Mouse (Mus musculus) MEL (cell line): ENCODE measurements around the gene Spem2. TPM values are rescaled to one million over a fixed set of nuclear protein-coding genes. Genes with fewer than 3 reads are reported as not detected.
A peak's percentile ranks its signal among the peaks of the same experiment; 100 is the strongest.

Experiments used
- DNase-seq: peaks from one replicate; pipeline ENCODE4 v3.0.0; 2011; ENCODE audit warnings: low read depth, low spot score
- H3K27ac ChIP-seq: 2 replicates; pipeline ENCODE4 v1.5.1; 2012; ENCODE audit warnings: low read depth, mild to moderate bottlenecking, control low read depth, low read length, moderate library complexity; ENCODE audit not compliant: control insufficient read depth
- H3K27me3 ChIP-seq, 2 experiments: fragments of 150-350 bp in 1 of 2; sonication (generic) in 1 of 2; 2 replicates each; pipeline ENCODE4 v1.6.1; 2012; ENCODE audit warnings: low read length in 2 of 2, mild to moderate bottlenecking in 2 of 2, improper control_type of control experiment in 1 of 2, moderate library complexity in 1 of 2; ENCODE audit not compliant: insufficient read depth in 2 of 2, control insufficient read depth in 1 of 2
- H3K36me3 ChIP-seq, 2 experiments: 2 replicates each; pipeline ENCODE4 v1.6.1; 2012 to 2014; ENCODE audit warnings: low read length in 2 of 2, improper control_type of control experiment in 1 of 2, inconsistent platforms in 1 of 2, mild to moderate bottlenecking in 1 of 2; ENCODE audit not compliant: insufficient read depth in 2 of 2, control insufficient read depth in 1 of 2
- H3K4me1 ChIP-seq, 2 experiments: fragments of 150-350 bp in 1 of 2; sonication (generic) in 1 of 2; 2 replicates each; pipeline ENCODE4 v1.6.1; 2012; ENCODE audit warnings: low read length in 2 of 2, improper control_type of control experiment in 1 of 2, mild to moderate bottlenecking in 1 of 2; ENCODE audit not compliant: insufficient read depth in 2 of 2, control insufficient read depth in 1 of 2
- H3K4me3 ChIP-seq, 2 experiments: fragments of 150-350 bp in 1 of 2; sonication (generic) in 1 of 2; 2 replicates each; pipeline ENCODE4 v1.5.1; 2012; ENCODE audit warnings: low read depth in 2 of 2, low read length in 2 of 2, mild to moderate bottlenecking in 2 of 2, moderate library complexity in 2 of 2, control low read depth in 1 of 2, improper control_type of control experiment in 1 of 2; ENCODE audit not compliant: control insufficient read depth in 1 of 2, insufficient read depth in 1 of 2
- H3K79me2 ChIP-seq: 2 replicates; pipeline ENCODE4 v1.6.1; 2012; ENCODE audit warnings: mild to moderate bottlenecking, low read length, moderate library complexity; ENCODE audit not compliant: control insufficient read depth, poor library complexity, insufficient read depth
- H3K9ac ChIP-seq: 2 replicates; pipeline ENCODE4 v1.6.1; 2012; ENCODE audit warnings: low read depth, mild to moderate bottlenecking, control low read depth, low read length, moderate library complexity; ENCODE audit not compliant: control insufficient read depth, poor library complexity, severe bottlenecking
- H3K9me3 ChIP-seq: fragments of 150-350 bp; sonication (generic); replicated peaks from 2 replicates; pipeline ENCODE4 v1.6.1; 2012; ENCODE audit warnings: mild to moderate bottlenecking, low read length, improper control_type of control experiment, moderate library complexity; ENCODE audit not compliant: insufficient read depth
- CHD1 ChIP-seq: IDR thresholded peaks from 2 replicates; pipeline ENCODE4 v1.6.1; 2012; ENCODE audit warnings: low read depth, mild to moderate bottlenecking, inconsistent platforms, low read length, improper control_type of control experiment
- CTCF ChIP-seq, 3 experiments: IDR thresholded peaks in 2 of 3; conservative IDR thresholded peaks in 1 of 3; 2 replicates each; pipeline ENCODE4 v1.5.1; 2011 to 2012; ENCODE audit warnings: low read length in 3 of 3, low read depth in 2 of 3, mild to moderate bottlenecking in 2 of 3, improper control_type of control experiment in 1 of 3, inconsistent platforms in 1 of 3, mixed read lengths in 1 of 3, moderate library complexity in 1 of 3; ENCODE audit not compliant: control insufficient read depth in 1 of 3, insufficient read depth in 1 of 3, poor library complexity in 1 of 3, severe bottlenecking in 1 of 3
- E2F4 ChIP-seq: IDR thresholded peaks from 2 replicates; pipeline ENCODE4 v1.6.1; 2011; ENCODE audit warnings: low read depth, low read length, improper control_type of control experiment, borderline replicate concordance
- ELF1 ChIP-seq: IDR thresholded peaks from 2 replicates; pipeline ENCODE4 v1.6.1; 2014; ENCODE audit warnings: low read depth, mild to moderate bottlenecking, inconsistent platforms, low read length, improper control_type of control experiment, moderate library complexity
- EP300 ChIP-seq, 2 experiments: IDR thresholded peaks; 2 replicates each; pipeline ENCODE4 v1.6.1; 2011; ENCODE audit warnings: improper control_type of control experiment in 2 of 2, low read length in 2 of 2, low read depth in 1 of 2, mild to moderate bottlenecking in 1 of 2
- GATA1 ChIP-seq: IDR thresholded peaks from 2 replicates; pipeline ENCODE4 v1.6.1; 2011; ENCODE audit warnings: low read depth, low read length, improper control_type of control experiment
- HCFC1 ChIP-seq: IDR thresholded peaks from 2 replicates; pipeline ENCODE4 v1.6.1; 2012; ENCODE audit warnings: low read depth, mild to moderate bottlenecking, inconsistent platforms, low read length, improper control_type of control experiment, moderate library complexity
- KAT2A ChIP-seq: conservative IDR thresholded peaks from 2 replicates; pipeline ENCODE4 v1.6.1; 2012; ENCODE audit warnings: low read depth, low read length, improper control_type of control experiment, inconsistent platforms
- MAFK ChIP-seq: IDR thresholded peaks from 2 replicates; pipeline ENCODE4 v1.6.1; 2011; ENCODE audit warnings: low read depth, mild to moderate bottlenecking, low read length, improper control_type of control experiment, borderline replicate concordance
- MAX ChIP-seq: IDR thresholded peaks from 2 replicates; pipeline ENCODE4 v1.6.1; 2011; ENCODE audit warnings: low read length, improper control_type of control experiment
- MAZ ChIP-seq: IDR thresholded peaks from 2 replicates; pipeline ENCODE4 v1.6.1; 2012; ENCODE audit warnings: low read depth, mild to moderate bottlenecking, inconsistent platforms, low read length, improper control_type of control experiment
- MEF2A ChIP-seq: IDR thresholded peaks from 2 replicates; pipeline ENCODE4 v1.6.1; 2014; ENCODE audit warnings: low read depth, mild to moderate bottlenecking, inconsistent platforms, low read length, improper control_type of control experiment; ENCODE audit not compliant: poor library complexity, insufficient replicate concordance, severe bottlenecking; ENCODE audit errors: extremely low read depth
- MXI1 ChIP-seq: IDR thresholded peaks from 2 replicates; pipeline ENCODE4 v1.6.1; 2011; ENCODE audit warnings: mild to moderate bottlenecking, low read depth, low read length, improper control_type of control experiment
- MYB ChIP-seq: IDR thresholded peaks from 2 replicates; pipeline ENCODE4 v1.6.1; 2011; ENCODE audit warnings: mild to moderate bottlenecking, low read depth, low read length, improper control_type of control experiment
- NELFE ChIP-seq: IDR thresholded peaks from 2 replicates; pipeline ENCODE4 v1.6.1; 2011; ENCODE audit warnings: low read depth, low read length, improper control_type of control experiment
- NRF1 ChIP-seq: IDR thresholded peaks from 2 replicates; pipeline ENCODE4 v1.6.1; 2014; ENCODE audit warnings: low read depth, mild to moderate bottlenecking, inconsistent platforms, low read length, improper control_type of control experiment, moderate library complexity; ENCODE audit not compliant: poor library complexity, insufficient read depth, severe bottlenecking
- POLR2AphosphoS2 ChIP-seq: IDR thresholded peaks from 2 replicates; pipeline ENCODE4 v1.6.1; 2011; ENCODE audit warnings: low read length, improper control_type of control experiment
- POLR2AphosphoS5 ChIP-seq: IDR thresholded peaks from 2 replicates; pipeline ENCODE4 v1.6.1; 2012; ENCODE audit warnings: low read depth, borderline replicate concordance, mild to moderate bottlenecking, inconsistent platforms, low read length, moderate library complexity, mixed read lengths
- RAD21 ChIP-seq: IDR thresholded peaks from 2 replicates; pipeline ENCODE4 v1.6.1; 2011; ENCODE audit warnings: mild to moderate bottlenecking, low read depth, low read length, improper control_type of control experiment
- RCOR1 ChIP-seq: IDR thresholded peaks from 2 replicates; pipeline ENCODE4 v1.6.1; 2012; ENCODE audit warnings: low read depth, mild to moderate bottlenecking, inconsistent platforms, low read length, improper control_type of control experiment
- TAL1 ChIP-seq: IDR thresholded peaks from 2 replicates; pipeline ENCODE4 v1.6.1; 2012; ENCODE audit warnings: mild to moderate bottlenecking, inconsistent platforms, low read length, moderate library complexity, mixed read lengths
- TBP ChIP-seq: IDR thresholded peaks from 2 replicates; pipeline ENCODE4 v1.8.0; 2011; ENCODE audit warnings: low read depth, low read length, improper control_type of control experiment
- USF1 ChIP-seq: IDR thresholded peaks from 2 replicates; pipeline ENCODE4 v1.6.1; 2014; ENCODE audit warnings: low read depth, mild to moderate bottlenecking, inconsistent platforms, low read length, improper control_type of control experiment, moderate library complexity
- USF2 ChIP-seq, 2 experiments: IDR thresholded peaks; 2 replicates each; pipeline ENCODE4 v1.6.1; 2011 to 2012; ENCODE audit warnings: improper control_type of control experiment in 2 of 2, low read length in 2 of 2, borderline replicate concordance in 1 of 2, inconsistent platforms in 1 of 2, low read depth in 1 of 2, mild to moderate bottlenecking in 1 of 2; ENCODE audit not compliant: insufficient read depth in 1 of 2
- ZC3H11A ChIP-seq: IDR thresholded peaks from 2 replicates; pipeline ENCODE4 v1.6.1; 2012; ENCODE audit warnings: low read depth, mild to moderate bottlenecking, inconsistent platforms, low read length, improper control_type of control experiment
- ZKSCAN1 ChIP-seq: IDR thresholded peaks from 2 replicates; pipeline ENCODE4 v1.6.1; 2012; ENCODE audit warnings: low read depth, mild to moderate bottlenecking, inconsistent platforms, low read length, improper control_type of control experiment, moderate library complexity
- ZNF384 ChIP-seq: IDR thresholded peaks from 2 replicates; pipeline ENCODE4 v1.6.1; 2012; ENCODE audit warnings: low read depth, mild to moderate bottlenecking, inconsistent platforms, low read length, improper control_type of control experiment
- polyA plus RNA-seq, 2 experiments: library from polyadenylated mRNA; stranded (reverse) in 1 of 2; unstranded in 1 of 2; fragments of >175 nt in 1 of 2; fragments of >200 nt in 1 of 2; gene quantifications; 2 replicates each; pipeline versions ENCODE4 v1.2.1 to v1.2.4; 2012; ENCODE audit warnings: low replicate concordance in 2 of 2, low read depth in 1 of 2; ENCODE audit not compliant: insufficient read length in 2 of 2, insufficient read depth in 1 of 2, missing spikeins in 1 of 2
- total RNA-seq: library from RNA; depleted of rRNA; stranded (reverse); fragments of 300-350 nt; gene quantifications from 2 replicates; pipeline ENCODE4 v1.2.3, GENCODE M21; 2012

Gene Spem2
- total and polyA plus RNA-seq, 3 experiments, result not detected

DNA sequence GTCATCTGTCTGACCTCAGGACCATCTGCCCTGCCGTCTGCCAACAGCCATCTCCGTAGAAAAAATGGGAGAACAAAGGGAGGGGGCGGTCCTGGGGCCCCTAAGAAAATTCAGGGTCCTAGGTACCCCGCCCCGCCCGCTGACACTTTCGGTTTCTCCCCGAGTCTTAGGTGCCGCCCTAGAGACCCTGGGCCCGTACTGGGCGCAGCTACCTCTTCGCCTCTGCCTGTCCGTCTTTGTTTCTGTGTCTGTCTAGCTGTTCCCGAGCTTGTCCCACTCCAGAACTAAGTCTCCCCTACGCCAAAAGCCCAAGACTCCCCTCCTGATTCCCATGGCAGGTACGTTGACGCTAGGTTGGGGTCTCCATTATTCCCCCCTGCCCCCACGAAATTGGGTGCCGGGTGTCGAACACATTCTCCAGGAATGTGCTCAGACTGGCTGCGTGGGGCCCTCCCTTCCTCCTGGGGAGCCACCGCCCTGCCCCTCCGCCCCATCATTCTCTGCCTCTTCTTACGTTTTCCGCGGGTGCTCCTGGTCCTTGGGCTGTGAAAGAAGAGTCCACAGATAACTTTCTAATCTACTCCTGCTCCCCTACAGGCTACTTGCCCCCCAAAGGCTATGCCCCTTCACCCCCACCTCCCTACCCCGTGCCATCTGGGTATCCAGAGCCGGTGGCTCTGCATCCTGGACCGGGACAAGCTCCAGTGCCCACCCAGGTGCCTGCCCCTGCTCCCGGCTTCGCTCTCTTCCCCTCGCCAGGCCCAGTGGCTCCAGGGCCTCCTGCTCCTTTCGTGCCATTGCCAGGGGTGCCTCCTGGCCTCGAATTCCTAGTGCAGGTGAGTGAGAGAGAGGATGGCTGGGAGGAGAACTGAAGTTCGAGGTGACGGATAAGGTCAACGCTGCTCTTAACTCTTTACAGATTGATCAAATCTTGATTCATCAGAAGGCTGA lies 28.7 kb upstream of the Spem2 start:
- no peaks in the 10 kb centered on the region for H3K9me3 ChIP-seq
- H3K4me3 ChIP-seq, result peak overlapping the region; percentile 60 to 86
- DNase-seq, result peak; percentile 83
- peaks cover 0 to 2% of the 10 kb centered on the region in 2 experiments; a peak in 1 of 4 replicates for H3K36me3 ChIP-seq
- H3K27me3 ChIP-seq, result no peaks in the 10 kb centered on the region
- H3K27ac ChIP-seq, result peak overlapping the region; percentile 53
- peak overlapping the region; percentile 79 for H3K9ac ChIP-seq
- 0 out of 2 replicates have a peak, but pooled peaks have one; percentile 24 for TF ChIP-seq NRF1
- TF ChIP-seq MAFK, result no peak
- H3K79me2 ChIP-seq, result peaks cover 3% of the 10 kb centered on the region; the same call in 1 of the 2 replicates
- H3K4me1 ChIP-seq, result peaks cover 4 to 14% of the 10 kb centered on the region in 2 experiments; a peak in 2 of 4 replicates

DNA sequence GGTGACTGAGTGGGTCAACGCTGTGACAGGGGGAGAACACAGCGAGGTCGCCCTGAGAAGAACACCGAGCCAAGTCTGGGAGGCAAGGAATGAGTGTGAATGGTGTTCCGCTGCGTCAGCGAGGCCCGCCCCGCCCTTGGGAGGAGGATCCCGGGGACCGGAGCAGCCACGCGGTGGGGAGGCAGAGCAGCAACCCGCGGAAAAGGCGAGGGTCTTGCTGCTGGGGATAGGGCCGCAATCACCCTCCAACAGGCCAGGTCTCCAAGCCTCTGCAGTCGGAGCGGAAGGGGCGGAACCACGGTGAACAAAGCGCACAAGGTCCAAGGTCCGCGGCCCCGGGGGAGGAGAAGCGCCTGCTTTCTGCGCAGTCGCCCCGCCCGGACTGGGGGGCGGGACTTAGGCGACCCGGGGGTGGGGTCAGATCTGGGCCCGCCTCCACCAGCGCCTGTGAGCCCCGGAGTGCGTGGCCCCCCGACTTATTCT lies 28.0 kb upstream of the Spem2 start, which contains the start of gene Plscr3:
Gene Plscr3, plus strand, starts transcription at position 179 of the 483 bp plus-strand sequence.
- Histone ChIP-seq H3K27ac (peak within 1 kb of the TSS; percentile 78), H3K4me1 (peaks cover 4 to 14% of the 10 kb centered on the region in 2 experiments; a peak in 2 of 4 replicates), H3K4me3 (peak within 1 kb of the TSS; percentile 60 to 86), H3K79me2 (peaks cover 3% of the 10 kb centered on the region; the same call in 1 of the 2 replicates), H3K9me3 (no peaks in the 10 kb centered on the region), H3K27me3 (no peaks in the 10 kb centered on the region), H3K36me3 (peaks cover 0 to 2% of the 10 kb centered on the region in 2 experiments; a peak in 1 of 4 replicates), H3K9ac (peak within 1 kb of the TSS; percentile 79)
- DNase-seq, result peak; percentile 96
- no peak for TF ChIP-seq MEF2A
- TF ChIP-seq E2F4, result no peak
- no peak for TF ChIP-seq CHD1
- no peak for TF ChIP-seq GATA1
- TF ChIP-seq POLR2AphosphoS2, result peak; percentile 84; the same call in 1 of the 2 replicates
- TF ChIP-seq RAD21, result no peak
- peak; percentile 93 for TF ChIP-seq MXI1
- no peak for TF ChIP-seq ELF1
- no peak for TF ChIP-seq USF2 (IDR thresholded peaks at IDR 0.05; ENCODE audit: borderline replicate concordance in 1 of 2, insufficient read depth in 1 of 2, low read depth in 1 of 2, low read length in 2 of 2)
- no peak for TF ChIP-seq ZNF384
- TF ChIP-seq ZKSCAN1, result no peak
- TF ChIP-seq KAT2A, result no peak
- TF ChIP-seq ZC3H11A, result no peak
- no peak for TF ChIP-seq RCOR1
- 0 out of 4 replicates have a peak, but pooled peaks of 1 of the 2 experiments have one; percentile 23 for TF ChIP-seq EP300 (IDR thresholded peaks at IDR 0.05; ENCODE audit: low read depth in 1 of 2, low read length in 2 of 2)
- no peak for TF ChIP-seq USF1
- TF ChIP-seq MAFK, result peak; percentile 41; the same call in 1 of the 2 replicates
- TF ChIP-seq NRF1, result peak; percentile 74
- TF ChIP-seq POLR2AphosphoS5, result 0 out of 2 replicates have a peak, but pooled peaks have one; percentile 40
- TF ChIP-seq TBP, result peak; percentile 74
- peak; percentile 40; the same call in 1 of the 2 replicates for TF ChIP-seq MAZ
- TF ChIP-seq MYB, result no peak
- TF ChIP-seq CTCF (IDR thresholded peaks at IDR 0.05 in 2 of 3, conservative IDR thresholded peaks at IDR 0.05 in 1 of 3; ENCODE audit: control insufficient read depth in 1 of 3, insufficient read depth in 1 of 3, low read depth in 2 of 3, low read length in 3 of 3, poor library complexity in 1 of 3, severe bottlenecking in 1 of 3), result no peak
- TF ChIP-seq TAL1, result no peak
- TF ChIP-seq HCFC1, result peak; percentile 73
- peak; percentile 90 for TF ChIP-seq MAX
- peak; percentile 83 for TF ChIP-seq NELFE
